Mouse (Mus musculus) liver, postnatal 0 days (tissue): ENCODE results near the gene Dexi. TPM values are rescaled to one million over a fixed set of nuclear protein-coding genes. Genes with fewer than 3 reads are reported as not detected.

ENCODE experiments used
- ATAC-seq: fragments of 200-750 bp; cut with Nextera tagmentation; 2 replicates; pipeline ENCODE4 v1.8.0; 2017; ENCODE audit warnings: mild to moderate bottlenecking, moderate library complexity
- DNase-seq: peaks from one replicate; pipeline ENCODE4 v3.0.0-alpha.2; 2016
- H3K27ac ChIP-seq: fragments of 300-500 bp; sonication (generic); 2 replicates; pipeline ENCODE4 v1.5.1; 2014; ENCODE audit warnings: antibody characterized with exemption, moderate library complexity, mild to moderate bottlenecking, low read depth
- H3K27me3 ChIP-seq: fragments of 300-500 bp; sonication (generic); 2 replicates; pipeline ENCODE4 v1.6.1; 2014; ENCODE audit warnings: low read length, control low read depth, mixed read lengths; ENCODE audit not compliant: insufficient read depth
- H3K36me3 ChIP-seq: fragments of 300-500 bp; sonication (generic); replicated peaks from 2 replicates; pipeline ENCODE4 v1.6.1; 2014; ENCODE audit warnings: mild to moderate bottlenecking, control low read depth, low read length, moderate library complexity, mixed read lengths; ENCODE audit not compliant: insufficient read depth
- H3K4me1 ChIP-seq: fragments of 300-500 bp; sonication (generic); 2 replicates; pipeline ENCODE4 v1.6.1; 2014; ENCODE audit warnings: antibody characterized with exemption, mild to moderate bottlenecking, control low read depth; ENCODE audit not compliant: insufficient read depth
- H3K4me2 ChIP-seq: fragments of 300-500 bp; sonication (generic); 2 replicates; pipeline ENCODE4 v1.6.1; 2014; ENCODE audit warnings: low read depth, mild to moderate bottlenecking, low read length, moderate library complexity, mixed read lengths
- H3K4me3 ChIP-seq: fragments of 300-500 bp; sonication (generic); 2 replicates; pipeline ENCODE4 v1.5.1; 2014; ENCODE audit warnings: low read depth, low read length
- H3K9ac ChIP-seq: fragments of 300-500 bp; sonication (generic); replicated peaks from 2 replicates; pipeline ENCODE4 v1.6.1; 2014; ENCODE audit warnings: mild to moderate bottlenecking, moderate library complexity
- H3K9me3 ChIP-seq: fragments of 300-500 bp; sonication (generic); 2 replicates; pipeline ENCODE4 v1.6.1; 2016; ENCODE audit warnings: mild to moderate bottlenecking, control low read depth, low read length, mixed read lengths
- CTCF ChIP-seq: sonication (generic); IDR thresholded peaks from 2 replicates; pipeline ENCODE4 v1.5.1; 2016; ENCODE audit warnings: antibody characterized with exemption, low read depth
- EP300 ChIP-seq: IDR thresholded peaks from 2 replicates; pipeline ENCODE4 v1.6.1; 2016; ENCODE audit warnings: antibody characterized with exemption, low read depth, mild to moderate bottlenecking
- WGBS: fragments of 180-500 bp; shearing (Covaris S2); extraction: QIAGEN DNeasy Blood & Tissue Kit; methylation state at CpG from one replicate; pipeline ENCODE4 v1.1.7; 2014; ENCODE audit not compliant: insufficient replicate concordance; 5-methylcytosine and 5-hydroxymethylcytosine counted together
- polyA plus RNA-seq: library from polyadenylated mRNA; unstranded; fragments of >200 nt; fragmentation: Nextera tagmentation; extraction: Ambion mirVana; gene quantifications from 2 replicates; pipeline ENCODE4 v1.2.1, GENCODE M21; 2015

The Dexi gene
- polyA plus RNA-seq, 1 experiment from 2014 or later, result 2.8 TPM

- ATAC-seq, result peak; percentile 53; the same call in 1 of the 2 replicates
- Histone ChIP-seq H3K27ac (no peak overlapping the region), H3K36me3 (peaks cover 36% of the 10 kb centered on the region), H3K9me3 (no peaks in the 10 kb centered on the region), H3K4me3 (no peak overlapping the region), H3K27me3 (no peaks in the 10 kb centered on the region), H3K4me1 (peaks cover 8% of the 10 kb centered on the region), H3K9ac (no peak overlapping the region), H3K4me2 (no peak overlapping the region)
- 73% methylated on average over 4 of the region's 4 CpGs for WGBS
- DNase-seq, result no peak
- no peak for TF ChIP-seq EP300
- TF ChIP-seq CTCF, result no peak
Measured at GRCm38 (mm10) chr16:10575915-10576314, 33.1 kb upstream of the Dexi start.

GRCm38 (mm10) chr16:10574936-10575335 lies 32.1 kb upstream of the Dexi start:
- H3K27ac ChIP-seq, result no peak overlapping the region
- no peak overlapping the region for H3K4me3 ChIP-seq
- ATAC-seq, result no peak
- H3K4me2 ChIP-seq, result no peak overlapping the region
- H3K9me3 ChIP-seq, result no peaks in the 10 kb centered on the region
- peaks cover 8% of the 10 kb centered on the region for H3K4me1 ChIP-seq
- no peak overlapping the region for H3K9ac ChIP-seq
- peaks cover 29% of the 10 kb centered on the region; the same call in 1 of the 2 replicates for H3K36me3 ChIP-seq
- H3K27me3 ChIP-seq, result no peaks in the 10 kb centered on the region
- TF ChIP-seq CTCF (no peak), EP300 (no peak)
- WGBS, result 76% methylated on average over 2 of the region's 2 CpGs
- DNase-seq, result no peak

DNA sequence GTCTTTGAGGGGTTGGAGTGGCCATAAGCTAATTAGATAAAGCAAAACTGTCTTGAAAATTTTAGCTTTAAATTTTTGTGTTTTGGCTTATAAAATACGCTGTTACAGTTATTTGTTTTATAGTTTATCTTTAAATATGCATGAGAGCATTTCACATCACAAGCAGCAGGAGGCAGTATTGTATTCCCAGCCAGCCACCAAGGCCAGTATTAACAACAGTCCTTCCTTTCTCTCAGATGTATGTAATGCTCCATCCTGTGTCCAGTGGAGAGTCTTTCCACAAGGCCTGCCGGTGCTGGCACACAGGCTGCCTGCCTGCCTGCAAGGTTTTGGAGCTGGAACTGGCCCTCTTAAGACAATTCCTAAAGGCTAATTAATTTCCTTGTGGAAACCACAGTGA lies 29.0 kb upstream of the Dexi start:
- WGBS, result 53% methylated on average over 2 of the region's 2 CpGs
- Histone ChIP-seq H3K4me2 (no peak overlapping the region), H3K4me1 (peaks cover 8% of the 10 kb centered on the region), H3K36me3 (peaks cover 18% of the 10 kb centered on the region; the same call in 1 of the 2 replicates), H3K9ac (no peak overlapping the region), H3K27ac (no peak overlapping the region), H3K4me3 (no peak overlapping the region), H3K27me3 (no peaks in the 10 kb centered on the region), H3K9me3 (no peaks in the 10 kb centered on the region)
- ATAC-seq (no peak), DNase-seq (no peak)
- TF ChIP-seq EP300 (no peak), CTCF (peak; percentile 73)

GRCm38 (mm10) chr16:10570708-10571107 lies 27.9 kb upstream of the Dexi start:
- no peak overlapping the region for H3K4me2 ChIP-seq
- no peaks in the 10 kb centered on the region for H3K27me3 ChIP-seq
- DNase-seq, result no peak

DNA sequence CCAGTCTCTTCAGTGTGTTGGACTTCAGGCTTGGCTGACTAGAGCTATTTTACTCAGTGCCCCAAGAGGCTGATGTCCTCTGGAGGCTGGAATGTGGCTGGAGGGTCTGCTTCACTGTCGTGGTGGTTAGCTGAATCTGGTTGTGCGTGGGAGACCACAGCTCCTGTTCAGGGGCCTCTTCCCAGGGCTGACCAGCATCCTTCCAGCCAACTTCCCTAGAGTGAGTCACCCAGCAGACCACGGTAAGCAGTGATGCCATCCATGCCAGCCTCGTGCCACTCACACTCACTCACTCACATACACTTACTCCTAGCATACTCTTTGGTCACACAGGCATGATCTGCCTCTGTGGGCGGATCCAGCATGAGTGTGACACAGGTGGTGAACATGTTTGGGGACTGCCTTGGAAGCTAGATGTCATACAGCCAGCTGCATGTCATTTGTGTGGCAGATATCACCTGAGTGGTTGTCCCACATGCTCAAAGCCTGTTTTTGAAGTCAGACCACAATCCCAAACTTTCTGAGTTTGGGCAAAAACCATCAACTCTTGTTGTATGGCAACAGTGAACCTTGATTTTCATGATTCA lies 27.0 kb upstream of the Dexi start:
- 57% methylated on average over 5 of the region's 5 CpGs for WGBS
- TF ChIP-seq EP300, result no peak
- TF ChIP-seq CTCF, result no peak
- no peaks in the 10 kb centered on the region for H3K9me3 ChIP-seq
- H3K4me3 ChIP-seq, result no peak overlapping the region
- no peak for DNase-seq
- no peak for ATAC-seq
- H3K27ac ChIP-seq, result no peak overlapping the region
- no peak overlapping the region for H3K9ac ChIP-seq
- no peaks in the 10 kb centered on the region for H3K27me3 ChIP-seq
- H3K4me2 ChIP-seq, result no peak overlapping the region
- no peaks in the 10 kb centered on the region for H3K4me1 ChIP-seq
- peaks cover 14% of the 10 kb centered on the region; the same call in 1 of the 2 replicates for H3K36me3 ChIP-seq

More at GRCm38 (mm10) chr16:10570708-10571107, 27.9 kb upstream of the Dexi start:
- no peak overlapping the region for H3K9ac ChIP-seq
- 73% methylated on average over 1 of the region's 1 CpGs for WGBS
- peaks cover 14% of the 10 kb centered on the region; the same call in 1 of the 2 replicates for H3K36me3 ChIP-seq
- no peaks in the 10 kb centered on the region for H3K9me3 ChIP-seq
- H3K4me3 ChIP-seq, result no peak overlapping the region
- ATAC-seq, result no peak
- TF ChIP-seq CTCF (no peak), EP300 (no peak)
- H3K27ac ChIP-seq, result no peak overlapping the region
- peaks cover under 1% of the 10 kb centered on the region; the same call in 1 of the 2 replicates for H3K4me1 ChIP-seq

DNA sequence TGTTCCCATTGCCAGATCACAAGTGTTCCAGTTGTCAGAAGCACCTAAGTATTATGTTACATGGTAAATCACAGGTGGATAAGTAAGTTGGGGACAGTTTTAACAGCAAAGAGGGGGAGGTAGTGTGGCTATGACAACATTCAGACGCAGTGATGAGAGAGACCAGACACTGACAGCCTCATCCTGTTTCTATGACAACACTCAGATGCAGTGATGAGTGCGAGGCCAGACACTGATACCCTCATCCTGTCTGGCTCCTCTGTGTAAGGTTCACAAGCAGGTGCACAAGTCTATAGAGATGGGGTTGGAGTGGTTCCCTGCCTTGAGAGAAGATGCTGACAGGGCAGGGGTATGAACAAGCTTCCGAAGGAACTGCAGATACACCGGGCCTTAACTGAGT lies 24.3 kb upstream of the Dexi start:
- 86% methylated on average over 4 of the region's 4 CpGs for WGBS
- DNase-seq (no peak), ATAC-seq (no peak)
- Histone ChIP-seq H3K27ac (no peak overlapping the region), H3K4me3 (no peak overlapping the region), H3K27me3 (no peaks in the 10 kb centered on the region), H3K4me1 (no peaks in the 10 kb centered on the region), H3K9me3 (no peaks in the 10 kb centered on the region), H3K4me2 (no peak overlapping the region), H3K9ac (no peak overlapping the region), H3K36me3 (peaks cover 7% of the 10 kb centered on the region; the same call in 1 of the 2 replicates)
- TF ChIP-seq CTCF, result no peak
- no peak for TF ChIP-seq EP300
